ENCODE assay signal across 8 mouse cellular contexts in the genomic region with DNA sequence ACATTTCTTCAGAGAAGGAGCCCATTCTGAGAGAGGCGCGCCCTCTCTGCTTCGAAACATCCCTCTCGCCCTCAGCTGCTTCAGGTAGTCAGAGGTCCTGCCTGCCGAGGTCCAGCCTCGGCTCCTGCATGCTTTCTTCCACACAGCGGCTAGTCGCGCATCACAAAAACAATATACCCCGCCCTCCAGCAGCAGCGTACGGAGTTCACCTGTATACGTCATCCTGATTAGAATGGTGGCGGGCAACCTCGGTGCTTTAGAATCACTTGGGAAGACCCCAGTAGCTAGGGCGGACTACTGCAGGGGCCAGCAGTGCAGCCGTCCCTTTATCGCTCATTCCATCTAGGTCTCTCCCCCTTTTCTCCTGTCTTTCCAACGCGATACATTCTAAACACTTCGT. TPM values are rescaled to one million over a fixed set of nuclear protein-coding genes. Genes with fewer than 3 reads are reported as not detected.
DNase-seq lines count a peak whose midpoint lies in the region; ATAC-seq and TF ChIP-seq lines count a peak whose summit lies in the region.

No protein-coding gene starts in this region.

- peak overlapping the region; percentile 32; the same call in 1 of the 2 replicates for H3K9ac ChIP-seq in intestine, embryonic 15.5 days
- H3K9ac ChIP-seq in midbrain, embryonic 15.5 days = peak overlapping the region; percentile 56

- peak; percentile 42 for DNase-seq in CD4-positive, CD25-positive, alpha-beta regulatory T cell, adult 2 months (ENCODE audit: low read depth, low spot score)
- no peak for DNase-seq in testis, postnatal 14 days (ENCODE audit: low spot score)
- no peak for DNase-seq in ovary, postnatal 36 days (ENCODE audit: low spot score)
- DNase-seq in lung, adult 18-20 months = no peak

- H3K27me3 ChIP-seq in testis, adult 2 months (ENCODE audit: control insufficient read depth, insufficient read depth, low read length) = no peaks in the 10 kb centered on the region
- peaks cover 18% of the 10 kb centered on the region for H3K27me3 ChIP-seq in intestine, embryonic 15.5 days (replicated peaks)
- H3K27me3 ChIP-seq in midbrain, embryonic 15.5 days (replicated peaks) = no peaks in the 10 kb centered on the region

- H3K4me3 ChIP-seq in testis, adult 2 months (ENCODE audit: control insufficient read depth, low read depth, low read length) = peak overlapping the region; percentile 53
- H3K4me3 ChIP-seq in intestine, embryonic 15.5 days (replicated peaks) = peak overlapping the region; percentile 34
- H3K4me3 ChIP-seq in midbrain, embryonic 15.5 days = peak overlapping the region; percentile 52

- H3K4me1 ChIP-seq in testis, adult 2 months (ENCODE audit: control insufficient read depth, insufficient read depth, low read length) = peaks cover 21% of the 10 kb centered on the region
- H3K4me1 ChIP-seq in intestine, embryonic 15.5 days (replicated peaks) = peaks cover 11% of the 10 kb centered on the region
- H3K4me1 ChIP-seq in midbrain, embryonic 15.5 days = peaks cover 20% of the 10 kb centered on the region

- no peaks in the 10 kb centered on the region for H3K9me3 ChIP-seq in intestine, embryonic 15.5 days
- no peaks in the 10 kb centered on the region for H3K9me3 ChIP-seq in midbrain, embryonic 15.5 days

- no peak for TF ChIP-seq CTCF in testis, adult 2 months (IDR thresholded peaks at IDR 0.05; ENCODE audit: control insufficient read depth, insufficient read depth, insufficient replicate concordance, low read depth, low read length)

- peak overlapping the region; percentile 82 for H3K4me2 ChIP-seq in intestine, embryonic 15.5 days (replicated peaks)
- H3K4me2 ChIP-seq in midbrain, embryonic 15.5 days = peak overlapping the region; percentile 56

- no peak for ATAC-seq in CD4-positive, CD25-positive, alpha-beta regulatory T cell, adult 4 months
- peak; percentile 57 for ATAC-seq in intestine, embryonic 15.5 days
- peak; percentile 82 for ATAC-seq in midbrain, embryonic 15.5 days (replicated peaks)

- H3K36me3 ChIP-seq in testis, adult 2 months (ENCODE audit: control insufficient read depth, insufficient read depth, low read length) = no peaks in the 10 kb centered on the region
- no peaks in the 10 kb centered on the region for H3K36me3 ChIP-seq in intestine, embryonic 15.5 days
- H3K36me3 ChIP-seq in midbrain, embryonic 15.5 days (replicated peaks) = no peaks in the 10 kb centered on the region

- H3K27ac ChIP-seq in testis, adult 2 months (ENCODE audit: control insufficient read depth, insufficient read depth, low read depth, low read length) = no peak overlapping the region
- no peak overlapping the region for H3K27ac ChIP-seq in intestine, embryonic 15.5 days
- peak overlapping the region; percentile 97 for H3K27ac ChIP-seq in midbrain, embryonic 15.5 days

- no peak for TF ChIP-seq POLR2A in testis, adult 2 months (IDR thresholded peaks at IDR 0.05; ENCODE audit: control insufficient read depth, low read depth, low read length)

- 10% methylated on average over 21 of the region's 21 CpGs for WGBS in intestine, embryonic 15.5 days
- 4% methylated on average over 21 of the region's 21 CpGs for WGBS in midbrain, embryonic 15.5 days

RNA-seq across cellular contexts. Expression of gene Mical3, which starts 1.3 kb away (rescaled TPM):
- polyA plus RNA-seq in CD4-positive, CD25-positive, alpha-beta regulatory T cell, adult 4 months (2017; shearing (Covaris generic)) = 10 to 100 TPM in 1 of 2 experiments, 1 to 10 TPM in 1; 9.9 to 11.8 TPM
- polyA plus RNA-seq in testis, adult 2 months (2012; rRNA removed) = 199 and 216 TPM in 2 replicates
- 6.7 and 7.7 TPM in 2 replicates for polyA plus RNA-seq in intestine, embryonic 15.5 days (2015; fragmentation: Nextera tagmentation; extraction: Ambion mirVana)
- 43.1 and 50.0 TPM in 2 replicates for polyA plus RNA-seq in midbrain, embryonic 15.5 days (2015; fragmentation: Nextera tagmentation; extraction: Ambion mirVana)

RNA-seq across cellular contexts. Expression of gene Pex26, which starts 54.0 kb away (rescaled TPM):
- 1 to 10 TPM; 2.3 to 4.3 TPM for polyA plus RNA-seq in CD4-positive, CD25-positive, alpha-beta regulatory T cell, adult 4 months (2017; shearing (Covaris generic))
- 6.4 and 8.7 TPM in 2 replicates for polyA plus RNA-seq in testis, adult 2 months (2012; rRNA removed)
- polyA plus RNA-seq in intestine, embryonic 15.5 days (2015; fragmentation: Nextera tagmentation; extraction: Ambion mirVana) = 13.6 and 13.7 TPM in 2 replicates
- 19.9 and 20.4 TPM in 2 replicates for polyA plus RNA-seq in midbrain, embryonic 15.5 days (2015; fragmentation: Nextera tagmentation; extraction: Ambion mirVana)
